Mouse (Mus musculus) C2C12 (cell line): Measurements from ENCODE around the gene Maneal.

Experiments used
- CEBPB ChIP-seq: IDR thresholded peaks from one replicate; pipeline ENCODE4 v1.6.1; 2011; ENCODE audit warnings: low read depth, mild to moderate bottlenecking, control low read depth, moderate library complexity
- CTCF ChIP-seq: IDR thresholded peaks from one replicate; pipeline ENCODE4 v1.5.1; 2011; ENCODE audit not compliant: control insufficient read depth, insufficient read depth, insufficient read length
- USF1 ChIP-seq: IDR thresholded peaks from one replicate; pipeline ENCODE4 v1.6.1; 2011; ENCODE audit warnings: low read depth, mild to moderate bottlenecking, control low read depth, moderate library complexity

DNA sequence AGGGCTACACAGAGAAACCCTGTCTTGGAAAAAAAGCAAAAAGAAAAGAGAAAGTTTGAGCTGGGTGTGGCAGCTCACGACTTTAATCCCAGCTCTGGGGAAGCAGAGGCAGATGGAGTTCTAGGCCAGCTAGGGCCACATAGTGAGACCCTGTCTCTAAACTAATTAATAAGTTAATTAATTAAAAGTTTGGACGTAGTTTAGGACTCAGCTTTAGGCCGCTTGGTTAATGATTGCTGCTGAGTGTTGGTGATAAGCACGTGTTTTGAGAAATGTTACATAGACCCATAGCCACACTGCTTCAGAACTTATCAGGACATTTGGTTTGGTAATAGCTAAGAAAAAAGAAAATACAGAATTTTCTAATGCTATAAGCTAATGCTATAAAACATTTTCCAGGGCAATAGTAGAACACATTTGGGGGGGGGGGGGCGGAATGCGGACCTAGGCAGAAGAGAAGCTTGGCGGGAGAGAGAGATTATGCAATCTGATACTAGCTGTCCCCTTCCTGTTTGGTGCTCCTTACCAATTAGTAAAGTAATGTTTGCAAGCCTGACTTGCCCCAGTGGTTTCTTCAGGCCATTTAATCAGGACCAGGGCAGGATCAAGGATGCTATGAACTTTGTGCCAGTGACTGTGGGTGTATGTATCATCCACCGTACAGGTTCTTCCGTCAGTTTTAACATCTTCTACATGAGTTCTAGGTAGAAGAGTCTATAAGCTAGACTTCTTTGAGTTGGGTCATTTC lies 52.7 kb downstream of the Maneal start:
- TF ChIP-seq CTCF (no peak), CEBPB (no peak), USF1 (no peak)
